Mouse (Mus musculus) forebrain, postnatal 0 days (tissue): Measurements from ENCODE around the gene Tspear. TPM values are rescaled to one million over a fixed set of nuclear protein-coding genes. Genes with fewer than 3 reads are reported as not detected.

ENCODE experiments used
- ATAC-seq: fragments of 200-750 bp; cut with Nextera tagmentation; 2 replicates; pipeline ENCODE4 v1.8.0; 2017; ENCODE audit warnings: mild to moderate bottlenecking, moderate library complexity
- DNase-seq: peaks from one replicate; pipeline ENCODE4 v3.0.0-alpha.2; 2015
- H3K27ac ChIP-seq: fragments of 300-500 bp; sonication (generic); 2 replicates; pipeline ENCODE4 v1.5.1; 2014; ENCODE audit warnings: low read depth, mild to moderate bottlenecking, antibody characterized with exemption, low read length, moderate library complexity, mixed read lengths
- H3K27me3 ChIP-seq: fragments of 300-500 bp; sonication (generic); 2 replicates; pipeline ENCODE4 v1.6.1; 2014; ENCODE audit warnings: mild to moderate bottlenecking, low read length, mixed read lengths; ENCODE audit not compliant: insufficient read depth
- H3K36me3 ChIP-seq: fragments of 300-500 bp; sonication (generic); 2 replicates; pipeline ENCODE4 v1.6.1; 2014; ENCODE audit warnings: mild to moderate bottlenecking, moderate library complexity; ENCODE audit not compliant: insufficient read depth
- H3K4me1 ChIP-seq: fragments of 300-500 bp; sonication (generic); 2 replicates; pipeline ENCODE4 v1.6.1; 2014; ENCODE audit warnings: antibody characterized with exemption; ENCODE audit not compliant: insufficient read depth
- H3K4me2 ChIP-seq: fragments of 300-500 bp; sonication (generic); 2 replicates; pipeline ENCODE4 v1.6.1; 2014; ENCODE audit warnings: low read depth, mild to moderate bottlenecking, moderate library complexity
- H3K4me3 ChIP-seq: fragments of 300-500 bp; sonication (generic); 2 replicates; pipeline ENCODE4 v1.5.1; 2014; ENCODE audit warnings: low read depth, low read length, mixed read lengths
- H3K9ac ChIP-seq: fragments of 300-500 bp; sonication (generic); 2 replicates; pipeline ENCODE4 v1.6.1; 2014; ENCODE audit warnings: mild to moderate bottlenecking
- H3K9me3 ChIP-seq: fragments of 300-500 bp; sonication (generic); 2 replicates; pipeline ENCODE4 v1.6.1; 2016; ENCODE audit warnings: low read length
- CTCF ChIP-seq: sonication (generic); IDR thresholded peaks from 2 replicates; pipeline ENCODE4 v1.5.1; 2016; ENCODE audit warnings: antibody characterized with exemption, control low read depth, low read depth
- WGBS: fragments of 180-500 bp; shearing (Covaris S2); extraction: QIAGEN DNeasy Blood & Tissue Kit; methylation state at CpG from one replicate; pipeline ENCODE4 v1.1.7; 2014; 5-methylcytosine and 5-hydroxymethylcytosine counted together
- polyA plus RNA-seq: library from polyadenylated mRNA; unstranded; fragments of >200 nt; fragmentation: Nextera tagmentation; extraction: Ambion mirVana; gene quantifications from 2 replicates; pipeline ENCODE4 v1.2.1, GENCODE M21; 2015
- total RNA-seq: library from RNA; depleted of rRNA; stranded (reverse); fragments of >200 nt; gene quantifications from 2 replicates; pipeline ENCODE4 v1.2.3, GENCODE M21; 2014

The Tspear gene
- total and polyA plus RNA-seq, 2 experiments from 2014 or later = 0.14 to 0.99 TPM

DNA sequence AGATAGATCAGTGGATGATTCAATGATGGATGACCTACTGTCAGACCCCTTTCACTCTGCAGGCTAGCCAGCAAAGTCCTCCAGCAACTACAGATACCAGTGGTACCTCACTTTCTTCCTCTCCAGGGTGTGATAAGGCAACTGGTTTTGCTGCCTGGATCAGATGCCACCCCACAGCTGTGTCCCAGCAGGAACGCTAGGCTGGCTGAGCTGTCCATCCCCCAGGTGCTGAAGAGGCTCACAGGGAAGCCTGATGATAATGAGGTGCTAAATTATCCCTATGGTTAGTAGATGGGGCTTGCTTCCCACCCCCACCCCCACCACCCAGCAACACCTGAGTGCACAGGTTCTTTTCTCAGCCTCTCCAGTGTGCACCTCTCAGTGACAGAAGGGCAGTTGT is 181.2 kb downstream of the Tspear start:
- Histone ChIP-seq H3K9ac (no peak overlapping the region), H3K4me3 (no peak overlapping the region), H3K36me3 (no peaks in the 10 kb centered on the region), H3K4me2 (no peak overlapping the region), H3K27me3 (no peaks in the 10 kb centered on the region), H3K9me3 (no peaks in the 10 kb centered on the region), H3K4me1 (no peaks in the 10 kb centered on the region), H3K27ac (no peak overlapping the region)
- WGBS = 48% methylated on average over 1 of the region's 1 CpGs
- ATAC-seq = no peak
- DNase-seq = no peak
- TF ChIP-seq CTCF = no peak

DNA sequence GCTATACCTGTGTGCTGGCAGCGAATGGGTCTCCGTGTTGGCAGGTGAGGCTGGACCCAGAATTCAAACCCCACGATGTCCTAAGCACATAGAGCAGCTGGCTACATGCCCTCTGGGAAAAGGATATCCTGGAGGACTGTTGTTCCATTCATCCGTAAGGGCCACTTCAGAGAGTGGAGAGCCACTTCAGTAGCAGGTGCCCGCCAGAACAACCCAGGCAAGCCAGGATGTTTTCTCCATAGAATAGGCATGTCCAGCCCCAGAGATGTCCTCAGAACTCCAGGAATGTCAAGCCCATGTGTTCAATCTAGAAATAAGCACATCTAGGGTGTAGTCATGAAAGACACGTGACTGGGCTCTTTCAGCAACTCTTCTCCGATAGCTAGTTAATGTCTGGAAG is 183.3 kb downstream of the Tspear start:
- no peak overlapping the region for H3K9ac ChIP-seq
- no peaks in the 10 kb centered on the region for H3K4me1 ChIP-seq
- whole genome bisulfite sequencing = 90% methylated on average over 7 of the region's 7 CpGs
- no peak for TF ChIP-seq CTCF
- no peak overlapping the region for H3K4me2 ChIP-seq
- ATAC-seq (no peak), DNase-seq (no peak)
- no peaks in the 10 kb centered on the region for H3K27me3 ChIP-seq
- no peaks in the 10 kb centered on the region for H3K36me3 ChIP-seq
- H3K9me3 ChIP-seq = no peaks in the 10 kb centered on the region
- no peak overlapping the region for H3K27ac ChIP-seq
- H3K4me3 ChIP-seq = no peak overlapping the region

DNA sequence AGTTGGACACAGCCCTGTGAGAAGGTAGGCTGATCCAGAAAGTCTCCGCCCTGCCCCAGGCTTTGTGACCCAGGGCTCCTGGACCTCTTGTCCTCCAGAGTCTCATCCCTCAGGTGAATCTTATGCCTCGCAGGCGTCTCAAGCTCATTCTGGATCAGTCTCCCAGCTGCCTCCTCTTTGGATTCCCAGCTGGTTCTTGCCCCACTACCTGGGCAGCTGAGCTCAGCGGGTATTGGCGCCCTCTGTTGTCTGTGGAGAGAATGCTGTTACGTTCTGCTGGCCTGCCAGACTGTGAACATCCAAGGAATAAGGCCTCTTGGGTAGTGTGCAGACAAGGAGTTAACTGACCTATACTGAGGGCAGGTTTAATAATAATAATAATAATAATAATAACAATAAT is 192.6 kb downstream of the Tspear start:
- Histone ChIP-seq H3K4me1 (no peaks in the 10 kb centered on the region), H3K27me3 (no peaks in the 10 kb centered on the region), H3K9ac (no peak overlapping the region), H3K4me2 (no peak overlapping the region), H3K36me3 (no peaks in the 10 kb centered on the region), H3K27ac (no peak overlapping the region), H3K9me3 (no peaks in the 10 kb centered on the region), H3K4me3 (no peak overlapping the region)
- ATAC-seq (no peak), DNase-seq (no peak)
- WGBS = 56% methylated on average over 6 of the region's 6 CpGs
- TF ChIP-seq CTCF = peak; percentile 36

DNA sequence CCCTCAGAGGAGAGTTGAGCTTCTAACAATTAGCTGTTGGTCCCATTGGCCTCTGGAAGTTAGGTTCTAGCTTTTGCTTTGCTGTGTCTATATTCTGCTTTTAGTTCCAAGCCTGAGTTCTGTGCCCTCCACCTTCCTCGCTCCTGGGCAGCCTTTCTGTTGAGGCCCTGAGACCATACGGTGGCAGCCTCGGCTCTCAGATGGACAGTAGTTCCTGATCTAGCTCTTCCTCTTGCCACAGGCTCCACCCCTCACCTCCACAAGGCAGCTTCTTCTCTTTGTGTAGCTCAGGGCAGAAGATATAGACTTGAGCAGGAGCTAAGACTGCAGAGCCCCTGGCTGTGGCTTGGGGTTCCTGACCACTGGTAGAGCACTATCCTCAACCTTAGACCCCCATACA is 193.9 kb downstream of the Tspear start:
- H3K27me3 ChIP-seq = no peaks in the 10 kb centered on the region
- no peaks in the 10 kb centered on the region for H3K36me3 ChIP-seq
- no peak overlapping the region for H3K4me2 ChIP-seq
- H3K9ac ChIP-seq = no peak overlapping the region
- H3K9me3 ChIP-seq = no peaks in the 10 kb centered on the region
- no peak for ATAC-seq
- 87% methylated on average over 3 of the region's 3 CpGs for WGBS
- H3K4me1 ChIP-seq = no peaks in the 10 kb centered on the region
- no peak for DNase-seq
- H3K27ac ChIP-seq = no peak overlapping the region
- H3K4me3 ChIP-seq = no peak overlapping the region
- no peak for TF ChIP-seq CTCF

DNA sequence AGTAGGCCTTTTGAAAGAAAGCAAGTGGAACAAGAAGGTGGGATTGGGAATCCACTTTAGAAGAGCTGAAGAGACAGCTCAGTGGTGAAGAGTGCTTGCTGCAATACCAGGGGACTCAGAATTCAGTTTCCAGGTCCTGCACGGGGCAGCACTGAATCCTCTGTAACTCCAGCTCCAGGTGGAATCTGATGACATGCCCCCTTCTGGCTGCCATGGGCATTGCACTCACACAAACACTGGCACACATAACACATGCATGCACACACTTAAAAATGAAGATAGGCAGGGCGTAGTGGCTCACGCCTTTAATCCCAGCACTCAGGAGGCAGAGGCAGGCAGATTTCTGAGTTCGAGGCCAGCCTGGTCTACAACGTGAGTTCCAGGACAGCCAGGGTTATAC is 196.2 kb downstream of the Tspear start:
- no peak overlapping the region for H3K27ac ChIP-seq
- DNase-seq (no peak), ATAC-seq (no peak)
- H3K4me3 ChIP-seq = no peak overlapping the region
- TF ChIP-seq CTCF = peak; percentile 22; the same call in 1 of the 2 replicates
- no peaks in the 10 kb centered on the region for H3K36me3 ChIP-seq
- H3K27me3 ChIP-seq = no peaks in the 10 kb centered on the region
- H3K9me3 ChIP-seq = no peaks in the 10 kb centered on the region
- no peak overlapping the region for H3K4me2 ChIP-seq
- no peak overlapping the region for H3K9ac ChIP-seq
- H3K4me1 ChIP-seq = no peaks in the 10 kb centered on the region
- 85% methylated on average over 5 of the region's 5 CpGs for WGBS

DNA sequence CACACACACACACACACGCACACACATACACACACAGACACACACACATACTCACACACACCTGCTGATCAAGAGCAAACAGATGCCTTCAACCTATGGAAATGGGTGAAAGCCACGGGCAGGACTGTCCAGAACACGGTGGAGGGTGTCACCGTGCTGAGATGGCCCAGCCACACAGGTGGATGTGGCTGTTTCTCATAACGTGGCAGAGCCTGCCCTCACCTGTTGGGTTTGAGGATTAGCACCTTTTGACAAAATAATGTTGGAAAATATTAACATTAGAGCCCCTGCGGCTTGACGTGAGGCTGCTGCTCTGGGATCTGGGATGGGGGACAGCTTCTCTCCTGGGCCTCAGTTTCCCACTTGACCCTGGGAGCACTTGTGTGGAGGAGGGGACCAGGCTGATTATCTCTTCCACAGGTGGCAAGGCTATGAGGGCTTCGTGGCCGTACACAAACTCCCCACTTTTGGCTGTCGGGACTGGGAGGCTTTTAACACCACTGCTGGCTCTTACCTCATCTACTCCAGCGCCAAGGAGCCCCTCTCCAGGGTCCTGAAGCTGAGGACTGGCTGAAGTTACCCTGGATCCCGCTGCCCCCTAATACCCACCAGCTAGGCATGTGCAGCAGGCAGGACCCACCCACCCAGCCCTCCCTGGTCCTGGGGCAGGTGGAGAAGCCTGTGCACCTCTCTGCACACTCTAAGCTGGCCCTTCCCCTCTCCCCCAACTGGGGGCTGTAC is 199.8 kb downstream of the Tspear start:
- no peak overlapping the region for H3K27ac ChIP-seq
- no peaks in the 10 kb centered on the region for H3K4me1 ChIP-seq
- ATAC-seq = no peak
- TF ChIP-seq CTCF = peak; percentile 48
- H3K4me3 ChIP-seq = no peak overlapping the region
- no peak for DNase-seq
- H3K9ac ChIP-seq = no peak overlapping the region
- WGBS = 57% methylated on average over 12 of the region's 12 CpGs
- H3K4me2 ChIP-seq = no peak overlapping the region
- H3K27me3 ChIP-seq = no peaks in the 10 kb centered on the region
- no peaks in the 10 kb centered on the region for H3K9me3 ChIP-seq
- no peaks in the 10 kb centered on the region for H3K36me3 ChIP-seq

DNA sequence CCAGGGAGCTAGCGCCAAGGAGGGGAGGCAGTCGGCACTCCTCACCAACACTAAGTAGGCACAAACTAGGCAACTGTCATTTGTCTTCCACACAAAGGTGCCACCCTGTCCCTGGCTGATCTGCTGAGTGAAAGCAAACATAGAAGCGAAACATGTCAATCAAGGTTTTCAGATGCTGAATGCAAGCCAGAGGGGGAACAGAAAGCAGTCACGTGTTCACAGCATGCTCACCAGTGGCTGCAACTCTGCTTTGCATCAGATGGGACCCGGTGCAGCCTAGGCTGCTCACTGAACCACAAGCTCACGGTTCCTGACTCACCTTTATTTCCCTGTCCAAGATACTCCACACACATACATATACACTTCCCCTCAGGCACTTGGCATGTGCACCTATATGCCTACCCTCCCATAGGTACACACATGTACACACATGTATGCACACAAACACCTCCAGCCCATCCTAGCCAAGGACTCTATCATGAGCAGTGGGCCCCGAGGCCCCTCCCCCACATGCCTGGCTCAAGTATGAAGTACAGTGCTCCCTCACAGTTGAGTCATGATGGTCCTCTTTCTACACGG is 204.7 kb downstream of the Tspear start:
- no peak for TF ChIP-seq CTCF
- H3K4me3 ChIP-seq = no peak overlapping the region

More for the DNA sequence above, 204.7 kb downstream of the Tspear start:
- H3K27ac ChIP-seq = no peak overlapping the region
- DNase-seq (no peak), ATAC-seq (no peak)
- H3K27me3 ChIP-seq = no peaks in the 10 kb centered on the region
- no peaks in the 10 kb centered on the region for H3K4me1 ChIP-seq
- H3K9ac ChIP-seq = no peak overlapping the region
- WGBS = 77% methylated on average over 8 of the region's 8 CpGs
- no peaks in the 10 kb centered on the region for H3K36me3 ChIP-seq
- H3K9me3 ChIP-seq = no peaks in the 10 kb centered on the region
- H3K4me2 ChIP-seq = no peak overlapping the region
